Mouse (Mus musculus): ENCODE results near the gene Ift22. TPM values are rescaled to one million over a fixed set of nuclear protein-coding genes. Genes with fewer than 3 reads are reported as not detected.

The Ift22 gene
- polyA plus RNA-seq, 1 experiment: 9.3 TPM

GRCm38 (mm10) chr5:136867706-136868105, 40.2 kb upstream of the Ift22 start:
- Histone ChIP-seq H3K9ac (ENCODE audit: low read depth, poor library complexity, severe bottlenecking) (no peak overlapping the region), H3K36me3 (ENCODE audit: control insufficient read depth, insufficient read depth, low read length, poor library complexity, severe bottlenecking) (no peaks in the 10 kb centered on the region), H3K4me3 (ENCODE audit: low read depth, low read length) (no peak overlapping the region), H3K9me3 (replicated peaks; ENCODE audit: control insufficient read depth, insufficient read depth, low read length, poor library complexity, severe bottlenecking) (no peaks in the 10 kb centered on the region), H3K27ac (ENCODE audit: insufficient read depth, low read length) (no peak overlapping the region), H3K27me3 (ENCODE audit: control insufficient read depth, insufficient read depth, low read length, poor library complexity, severe bottlenecking) (no peaks in the 10 kb centered on the region), H3K4me1 (ENCODE audit: control insufficient read depth, insufficient read depth, low read length) (peaks cover 6% of the 10 kb centered on the region)
- TF ChIP-seq POLR2A (IDR thresholded peaks at IDR 0.05; ENCODE audit: insufficient read depth, low read length): no peak

GRCm38 (mm10) chr5:136869451-136870114, 38.4 kb upstream of the Ift22 start:
- H3K4me1 ChIP-seq (ENCODE audit: control insufficient read depth, insufficient read depth, low read length): peaks cover 3% of the 10 kb centered on the region
- no peak overlapping the region for H3K4me3 ChIP-seq (ENCODE audit: low read depth, low read length)
- no peaks in the 10 kb centered on the region for H3K9me3 ChIP-seq (replicated peaks; ENCODE audit: control insufficient read depth, insufficient read depth, low read length, poor library complexity, severe bottlenecking)
- TF ChIP-seq POLR2A (IDR thresholded peaks at IDR 0.05; ENCODE audit: insufficient read depth, low read length): no peak
- no peak for TF ChIP-seq EP300 (IDR thresholded peaks at IDR 0.05; ENCODE audit: insufficient read depth, low read depth, low read length)
- no peak for TF ChIP-seq CTCF (IDR thresholded peaks at IDR 0.05; ENCODE audit: low read depth, low read length)
- H3K9ac ChIP-seq (ENCODE audit: low read depth, poor library complexity, severe bottlenecking): no peak overlapping the region
- H3K27ac ChIP-seq (ENCODE audit: insufficient read depth, low read length): no peak overlapping the region
- H3K27me3 ChIP-seq (ENCODE audit: control insufficient read depth, insufficient read depth, low read length, poor library complexity, severe bottlenecking): no peaks in the 10 kb centered on the region
- H3K36me3 ChIP-seq (ENCODE audit: control insufficient read depth, insufficient read depth, low read length, poor library complexity, severe bottlenecking): no peaks in the 10 kb centered on the region

GRCm38 (mm10) chr5:136872417-136872816, 35.5 kb upstream of the Ift22 start:
- Histone ChIP-seq H3K36me3 (ENCODE audit: control insufficient read depth, insufficient read depth, low read length, poor library complexity, severe bottlenecking) (no peaks in the 10 kb centered on the region), H3K27me3 (ENCODE audit: control insufficient read depth, insufficient read depth, low read length, poor library complexity, severe bottlenecking) (no peaks in the 10 kb centered on the region), H3K27ac (ENCODE audit: insufficient read depth, low read length) (no peak overlapping the region), H3K9ac (ENCODE audit: low read depth, poor library complexity, severe bottlenecking) (no peak overlapping the region), H3K4me1 (ENCODE audit: control insufficient read depth, insufficient read depth, low read length) (peaks cover 3% of the 10 kb centered on the region), H3K4me3 (ENCODE audit: low read depth, low read length) (no peak overlapping the region), H3K9me3 (replicated peaks; ENCODE audit: control insufficient read depth, insufficient read depth, low read length, poor library complexity, severe bottlenecking) (no peaks in the 10 kb centered on the region)
- TF ChIP-seq CTCF (IDR thresholded peaks at IDR 0.05; ENCODE audit: low read depth, low read length) (no peak), POLR2A (IDR thresholded peaks at IDR 0.05; ENCODE audit: insufficient read depth, low read length) (no peak), EP300 (IDR thresholded peaks at IDR 0.05; ENCODE audit: insufficient read depth, low read depth, low read length) (no peak)

- no peaks in the 10 kb centered on the region for H3K27me3 ChIP-seq (ENCODE audit: control insufficient read depth, insufficient read depth, low read length, poor library complexity, severe bottlenecking)
- no peaks in the 10 kb centered on the region for H3K9me3 ChIP-seq (replicated peaks; ENCODE audit: control insufficient read depth, insufficient read depth, low read length, poor library complexity, severe bottlenecking)
- no peak overlapping the region for H3K27ac ChIP-seq (ENCODE audit: insufficient read depth, low read length)
- H3K4me1 ChIP-seq (ENCODE audit: control insufficient read depth, insufficient read depth, low read length): peaks cover 3% of the 10 kb centered on the region
- TF ChIP-seq CTCF (IDR thresholded peaks at IDR 0.05; ENCODE audit: low read depth, low read length) (no peak), POLR2A (IDR thresholded peaks at IDR 0.05; ENCODE audit: insufficient read depth, low read length) (no peak), EP300 (IDR thresholded peaks at IDR 0.05; ENCODE audit: insufficient read depth, low read depth, low read length) (no peak)
- H3K36me3 ChIP-seq (ENCODE audit: control insufficient read depth, insufficient read depth, low read length, poor library complexity, severe bottlenecking): no peaks in the 10 kb centered on the region
- no peak overlapping the region for H3K9ac ChIP-seq (ENCODE audit: low read depth, poor library complexity, severe bottlenecking)
- H3K4me3 ChIP-seq (ENCODE audit: low read depth, low read length): no peak overlapping the region
Observed at GRCm38 (mm10) chr5:136874271-136874670, 33.7 kb upstream of the Ift22 start.

- Histone ChIP-seq H3K4me1 (ENCODE audit: control insufficient read depth, insufficient read depth, low read length) (no peaks in the 10 kb centered on the region), H3K9ac (ENCODE audit: low read depth, poor library complexity, severe bottlenecking) (no peak overlapping the region), H3K36me3 (ENCODE audit: control insufficient read depth, insufficient read depth, low read length, poor library complexity, severe bottlenecking) (no peaks in the 10 kb centered on the region), H3K9me3 (replicated peaks; ENCODE audit: control insufficient read depth, insufficient read depth, low read length, poor library complexity, severe bottlenecking) (no peaks in the 10 kb centered on the region), H3K27ac (ENCODE audit: insufficient read depth, low read length) (no peak overlapping the region), H3K4me3 (ENCODE audit: low read depth, low read length) (no peak overlapping the region), H3K27me3 (ENCODE audit: control insufficient read depth, insufficient read depth, low read length, poor library complexity, severe bottlenecking) (0 out of 2 replicates have a peak, but pooled peaks cover 2% of the 10 kb centered on the region)
- TF ChIP-seq POLR2A (IDR thresholded peaks at IDR 0.05; ENCODE audit: insufficient read depth, low read length) (no peak), CTCF (IDR thresholded peaks at IDR 0.05; ENCODE audit: low read depth, low read length) (no peak), EP300 (IDR thresholded peaks at IDR 0.05; ENCODE audit: insufficient read depth, low read depth, low read length) (no peak)
Observed at GRCm38 (mm10) chr5:136880101-136880500, 27.8 kb upstream of the Ift22 start.

GRCm38 (mm10) chr5:136881380-136882009, 26.5 kb upstream of the Ift22 start:
- H3K4me3 ChIP-seq (ENCODE audit: low read depth, low read length): peak overlapping the region; percentile 22
- H3K27ac ChIP-seq (ENCODE audit: insufficient read depth, low read length): no peak overlapping the region
- TF ChIP-seq CTCF (IDR thresholded peaks at IDR 0.05; ENCODE audit: low read depth, low read length) (peak; percentile 93), POLR2A (IDR thresholded peaks at IDR 0.05; ENCODE audit: insufficient read depth, low read length) (no peak), EP300 (IDR thresholded peaks at IDR 0.05; ENCODE audit: insufficient read depth, low read depth, low read length) (no peak)
- H3K27me3 ChIP-seq (ENCODE audit: control insufficient read depth, insufficient read depth, low read length, poor library complexity, severe bottlenecking): 0 out of 2 replicates have a peak, but pooled peaks cover 2% of the 10 kb centered on the region
- H3K36me3 ChIP-seq (ENCODE audit: control insufficient read depth, insufficient read depth, low read length, poor library complexity, severe bottlenecking): no peaks in the 10 kb centered on the region
- H3K9ac ChIP-seq (ENCODE audit: low read depth, poor library complexity, severe bottlenecking): no peak overlapping the region
- H3K9me3 ChIP-seq (replicated peaks; ENCODE audit: control insufficient read depth, insufficient read depth, low read length, poor library complexity, severe bottlenecking): no peaks in the 10 kb centered on the region
- no peaks in the 10 kb centered on the region for H3K4me1 ChIP-seq (ENCODE audit: control insufficient read depth, insufficient read depth, low read length)
